Mouse (Mus musculus): Measurements from ENCODE around the gene Armc9. TPM values are rescaled to one million over a fixed set of nuclear protein-coding genes. Genes with fewer than 3 reads are reported as not detected.

The Armc9 gene
- polyA plus RNA-seq, 1 experiment from 2014 or later: 15.2 TPM

DNA sequence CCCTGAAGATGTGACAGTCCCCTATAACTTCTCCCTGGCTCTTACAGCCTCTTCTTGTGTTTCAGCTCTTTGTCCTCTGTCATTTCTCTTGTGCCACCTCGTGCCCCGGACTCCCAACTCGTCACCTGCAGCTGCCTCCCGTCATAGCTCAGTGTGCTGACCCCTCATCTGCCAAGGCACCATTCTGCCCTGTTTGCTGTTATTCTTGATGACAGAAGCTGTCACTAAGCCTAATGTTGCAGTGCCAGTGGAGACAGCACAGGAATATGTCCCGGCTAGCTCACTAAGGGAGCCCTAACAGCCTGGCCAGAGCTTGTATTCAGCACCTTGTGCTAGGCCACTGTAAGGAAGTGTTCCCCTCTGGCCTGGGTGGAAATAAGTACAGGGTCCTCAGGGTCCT, 78.1 kb downstream of the Armc9 start:
- 83% methylated on average over 5 of the region's 5 CpGs for WGBS (ENCODE audit: insufficient replicate concordance)
- Histone ChIP-seq H3K4me3 (no peak overlapping the region), H3K9ac (no peak overlapping the region), H3K27ac (no peak overlapping the region), H3K4me2 (no peak overlapping the region), H3K27me3 (replicated peaks) (no peaks in the 10 kb centered on the region), H3K9me3 (replicated peaks) (no peaks in the 10 kb centered on the region), H3K4me1 (peaks cover 55% of the 10 kb centered on the region), H3K36me3 (no peaks in the 10 kb centered on the region)
- no peak for ATAC-seq

GRCm38 (mm10) chr1:86233808-86234207, 79.2 kb downstream of the Armc9 start:
- 26% methylated on average over 4 of the region's 4 CpGs for WGBS (ENCODE audit: insufficient replicate concordance)
- no peak overlapping the region for H3K4me2 ChIP-seq
- H3K9ac ChIP-seq: no peak overlapping the region
- peak; percentile 48; the same call in 1 of the 2 replicates for ATAC-seq
- 0 out of 2 replicates have a peak overlapping the region, but pooled peaks have one; percentile 18 for H3K27ac ChIP-seq
- no peaks in the 10 kb centered on the region for H3K36me3 ChIP-seq
- no peaks in the 10 kb centered on the region for H3K9me3 ChIP-seq (replicated peaks)
- H3K4me3 ChIP-seq: no peak overlapping the region
- H3K4me1 ChIP-seq: peaks cover 43% of the 10 kb centered on the region
- H3K27me3 ChIP-seq (replicated peaks): no peaks in the 10 kb centered on the region

GRCm38 (mm10) chr1:86235118-86235517, 80.5 kb downstream of the Armc9 start:
- H3K4me1 ChIP-seq: peaks cover 30% of the 10 kb centered on the region
- no peaks in the 10 kb centered on the region for H3K9me3 ChIP-seq (replicated peaks)
- H3K27ac ChIP-seq: no peak overlapping the region
- no peak for ATAC-seq
- H3K27me3 ChIP-seq (replicated peaks): no peaks in the 10 kb centered on the region
- 77% methylated on average over 10 of the region's 10 CpGs for WGBS (ENCODE audit: insufficient replicate concordance)
- H3K36me3 ChIP-seq: no peaks in the 10 kb centered on the region
- no peak overlapping the region for H3K4me3 ChIP-seq
- H3K9ac ChIP-seq: no peak overlapping the region
- H3K4me2 ChIP-seq: no peak overlapping the region

DNA sequence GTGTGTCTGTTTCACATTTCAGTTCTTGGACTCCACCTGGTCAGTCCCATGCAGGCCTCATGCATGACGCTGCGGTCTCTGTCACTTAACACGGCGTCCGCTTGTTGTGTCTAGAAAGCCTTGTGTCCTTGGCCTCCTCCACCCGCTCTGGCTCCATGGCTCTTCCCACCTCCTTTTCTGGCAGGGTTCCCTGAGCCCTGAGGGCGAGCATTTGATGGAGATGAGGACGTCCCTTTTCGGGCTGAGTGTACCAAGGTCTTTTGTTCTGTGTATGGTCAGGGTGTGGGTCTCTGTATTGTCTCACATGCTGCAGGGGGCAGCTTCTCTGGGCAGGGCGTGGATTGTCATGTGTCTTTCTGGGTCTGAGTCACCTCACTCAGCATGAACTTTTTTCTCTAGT, 81.9 kb downstream of the Armc9 start:
- WGBS (ENCODE audit: insufficient replicate concordance): 81% methylated on average over 10 of the region's 10 CpGs
- ATAC-seq: no peak
- no peak overlapping the region for H3K9ac ChIP-seq

GRCm38 (mm10) chr1:86239010-86239409, 84.4 kb downstream of the Armc9 start:
- no peak overlapping the region for H3K4me3 ChIP-seq
- no peak for ATAC-seq
- H3K27ac ChIP-seq: no peak overlapping the region
- peaks cover 43% of the 10 kb centered on the region for H3K4me1 ChIP-seq
- H3K36me3 ChIP-seq: no peaks in the 10 kb centered on the region
- no peak overlapping the region for H3K4me2 ChIP-seq
- no peaks in the 10 kb centered on the region for H3K27me3 ChIP-seq (replicated peaks)
- no peaks in the 10 kb centered on the region for H3K9me3 ChIP-seq (replicated peaks)
- no peak overlapping the region for H3K9ac ChIP-seq
- WGBS (ENCODE audit: insufficient replicate concordance): 83% methylated on average over 8 of the region's 8 CpGs

More for the DNA sequence above, 81.9 kb downstream of the Armc9 start:
- Histone ChIP-seq H3K4me1 (peaks cover 31% of the 10 kb centered on the region), H3K4me3 (no peak overlapping the region), H3K4me2 (no peak overlapping the region), H3K36me3 (no peaks in the 10 kb centered on the region), H3K27ac (no peak overlapping the region), H3K9me3 (replicated peaks) (no peaks in the 10 kb centered on the region), H3K27me3 (replicated peaks) (no peaks in the 10 kb centered on the region)

GRCm38 (mm10) chr1:86239871-86240270, 85.3 kb downstream of the Armc9 start:
- Histone ChIP-seq H3K36me3 (no peaks in the 10 kb centered on the region), H3K9me3 (replicated peaks) (no peaks in the 10 kb centered on the region)

DNA sequence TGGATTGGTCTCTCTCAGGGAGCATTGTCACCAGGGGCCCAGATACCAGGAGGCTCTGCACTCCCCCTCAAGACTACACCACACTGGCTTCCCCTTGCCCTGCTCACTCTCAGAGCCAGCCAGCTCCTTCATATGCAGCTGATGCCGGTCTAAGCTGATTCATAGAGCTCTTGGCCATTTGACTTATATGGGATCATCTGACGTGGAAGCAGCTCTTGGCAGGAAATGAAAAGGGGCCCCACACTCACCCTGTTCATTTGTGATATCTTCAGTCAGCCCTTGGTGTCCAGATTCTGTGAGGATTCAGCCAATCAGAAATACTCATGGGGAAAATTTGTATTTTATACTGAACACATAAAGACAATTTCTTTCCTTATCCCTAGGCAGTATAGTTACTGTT, 86.4 kb downstream of the Armc9 start:
- no peak overlapping the region for H3K4me3 ChIP-seq
- H3K27ac ChIP-seq: no peak overlapping the region
- H3K4me2 ChIP-seq: no peak overlapping the region
- H3K9ac ChIP-seq: no peak overlapping the region
- 17% methylated on average over 2 of the region's 2 CpGs for WGBS (ENCODE audit: insufficient replicate concordance)
- peaks cover 57% of the 10 kb centered on the region for H3K4me1 ChIP-seq
- no peak for ATAC-seq
- no peaks in the 10 kb centered on the region for H3K27me3 ChIP-seq (replicated peaks)
- no peaks in the 10 kb centered on the region for H3K9me3 ChIP-seq (replicated peaks)
- no peaks in the 10 kb centered on the region for H3K36me3 ChIP-seq

More at GRCm38 (mm10) chr1:86239871-86240270, 85.3 kb downstream of the Armc9 start:
- Histone ChIP-seq H3K4me3 (no peak overlapping the region), H3K4me2 (no peak overlapping the region), H3K27ac (no peak overlapping the region), H3K9ac (no peak overlapping the region), H3K27me3 (replicated peaks) (no peaks in the 10 kb centered on the region), H3K4me1 (peaks cover 46% of the 10 kb centered on the region)
- 85% methylated on average over 6 of the region's 6 CpGs for WGBS (ENCODE audit: insufficient replicate concordance)
- no peak for ATAC-seq

DNA sequence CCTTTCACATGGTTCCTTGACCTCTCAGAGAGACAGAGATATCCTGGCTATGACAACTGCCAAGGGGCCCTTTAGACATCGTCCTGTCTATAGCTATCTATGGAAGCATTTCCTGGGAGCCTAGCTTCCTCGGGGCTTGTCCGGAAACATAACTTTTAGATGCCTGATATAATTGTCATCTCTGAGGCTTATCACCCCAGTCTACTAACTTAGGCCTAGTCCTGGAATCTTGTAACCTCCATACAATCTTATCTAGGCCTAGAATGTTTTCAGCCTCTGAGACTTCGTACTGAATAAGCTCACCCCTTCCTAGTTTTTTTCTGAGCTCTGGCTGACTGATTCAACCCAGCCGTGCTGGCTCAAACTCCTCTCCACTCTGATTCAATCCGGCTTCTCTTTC, 88.9 kb downstream of the Armc9 start:
- peaks cover 80% of the 10 kb centered on the region for H3K4me1 ChIP-seq

GRCm38 (mm10) chr1:86245301-86246085, 90.9 kb downstream of the Armc9 start:
- peak; percentile 92 for ATAC-seq
- WGBS (ENCODE audit: insufficient replicate concordance): 41% methylated on average over 6 of the region's 6 CpGs
- Histone ChIP-seq H3K9me3 (replicated peaks) (no peaks in the 10 kb centered on the region), H3K27ac (peak overlapping the region; percentile 75), H3K9ac (no peak overlapping the region), H3K27me3 (replicated peaks) (no peaks in the 10 kb centered on the region), H3K36me3 (0 out of 2 replicates have a peak, but pooled peaks cover 3% of the 10 kb centered on the region), H3K4me2 (peak overlapping the region; percentile 24; the same call in 1 of the 2 replicates), H3K4me3 (no peak overlapping the region), H3K4me1 (peaks cover 84% of the 10 kb centered on the region)

More for the DNA sequence above, 88.9 kb downstream of the Armc9 start:
- Histone ChIP-seq H3K9me3 (replicated peaks) (no peaks in the 10 kb centered on the region), H3K27me3 (replicated peaks) (no peaks in the 10 kb centered on the region), H3K4me2 (no peak overlapping the region), H3K9ac (no peak overlapping the region), H3K27ac (peak overlapping the region; percentile 34), H3K4me3 (no peak overlapping the region), H3K36me3 (no peaks in the 10 kb centered on the region)
- ATAC-seq: no peak
- 28% methylated on average over 6 of the region's 6 CpGs for WGBS (ENCODE audit: insufficient replicate concordance)

DNA sequence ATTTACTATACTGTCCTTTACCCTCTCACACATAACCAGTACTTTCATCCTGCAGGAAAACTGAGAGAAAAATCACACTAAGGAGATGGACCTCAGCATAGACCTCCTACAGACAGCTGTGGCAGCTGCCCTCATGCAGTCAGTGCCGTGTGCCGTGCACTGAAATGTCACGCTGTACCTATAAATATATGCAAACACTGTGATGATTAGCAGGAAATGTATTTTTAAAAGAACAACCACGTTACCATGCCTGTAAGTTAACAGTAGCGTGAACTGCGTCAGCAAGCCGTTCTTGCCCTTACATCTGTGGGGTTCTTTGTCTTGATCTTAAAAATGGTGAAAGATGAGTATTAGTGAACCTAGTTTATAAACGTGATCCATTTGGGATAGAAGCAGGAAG, 98.8 kb downstream of the Armc9 start:
- peaks cover 15% of the 10 kb centered on the region for H3K4me1 ChIP-seq
- 0 out of 2 replicates have a peak, but pooled peaks cover 3% of the 10 kb centered on the region for H3K36me3 ChIP-seq
- WGBS (ENCODE audit: insufficient replicate concordance): 79% methylated on average over 8 of the region's 8 CpGs
- H3K4me2 ChIP-seq: no peak overlapping the region
- H3K27ac ChIP-seq: no peak overlapping the region
- H3K27me3 ChIP-seq (replicated peaks): no peaks in the 10 kb centered on the region
- no peak overlapping the region for H3K9ac ChIP-seq
- H3K4me3 ChIP-seq: no peak overlapping the region
- H3K9me3 ChIP-seq (replicated peaks): no peaks in the 10 kb centered on the region
- no peak for ATAC-seq

- no peak overlapping the region for H3K4me3 ChIP-seq
- no peak overlapping the region for H3K4me2 ChIP-seq
- H3K4me1 ChIP-seq: peaks cover 23% of the 10 kb centered on the region
- ATAC-seq: no peak
- H3K9me3 ChIP-seq (replicated peaks): no peaks in the 10 kb centered on the region
- no peaks in the 10 kb centered on the region for H3K27me3 ChIP-seq (replicated peaks)
- H3K36me3 ChIP-seq: no peaks in the 10 kb centered on the region
- 59% methylated on average over 4 of the region's 4 CpGs for WGBS (ENCODE audit: insufficient replicate concordance)
- no peak overlapping the region for H3K27ac ChIP-seq
- H3K9ac ChIP-seq: no peak overlapping the region
Measured at GRCm38 (mm10) chr1:86256311-86256710, 101.7 kb downstream of the Armc9 start.

GRCm38 (mm10) chr1:86257228-86257627, 102.6 kb downstream of the Armc9 start:
- Histone ChIP-seq H3K4me2 (no peak overlapping the region), H3K27me3 (replicated peaks) (no peaks in the 10 kb centered on the region), H3K4me3 (no peak overlapping the region), H3K27ac (no peak overlapping the region), H3K9ac (no peak overlapping the region), H3K36me3 (no peaks in the 10 kb centered on the region), H3K4me1 (peaks cover 30% of the 10 kb centered on the region), H3K9me3 (replicated peaks) (no peaks in the 10 kb centered on the region)
- ATAC-seq: no peak
- 84% methylated on average over 8 of the region's 8 CpGs for WGBS (ENCODE audit: insufficient replicate concordance)
